Mouse (Mus musculus) adrenal gland, postnatal 36 days (tissue): Measurements from ENCODE around the gene Mog. TPM values are rescaled to one million over a fixed set of nuclear protein-coding genes. Genes with fewer than 3 reads are reported as not detected.
"Not testable (repeated sequence)": the region's sequence is repeated elsewhere in the genome, so short reads cannot be mapped to it uniquely, and the experiment has no call there.

Experiments used
- DNase-seq, 2 experiments: peaks; one replicate each; pipeline ENCODE4 v3.0.0; 2021; ENCODE audit warnings: mixed read lengths in 1 of 2
- total RNA-seq, 2 experiments: library from RNA; stranded (reverse); gene quantifications; 2 replicates each; pipeline ENCODE4 v1.2.3; 2021

The Mog gene
- total RNA-seq, 2 experiments from 2014 or later = not detected

- peak; percentile 86 to 92 for DNase-seq
These were observed 22.6 kb upstream of the Mog start, which contains the start of gene Gabbr1 for GRCm38 (mm10) chr17:37045611-37046311. Gene Gabbr1 (plus strand): TSS chr17:37045966.

DNA sequence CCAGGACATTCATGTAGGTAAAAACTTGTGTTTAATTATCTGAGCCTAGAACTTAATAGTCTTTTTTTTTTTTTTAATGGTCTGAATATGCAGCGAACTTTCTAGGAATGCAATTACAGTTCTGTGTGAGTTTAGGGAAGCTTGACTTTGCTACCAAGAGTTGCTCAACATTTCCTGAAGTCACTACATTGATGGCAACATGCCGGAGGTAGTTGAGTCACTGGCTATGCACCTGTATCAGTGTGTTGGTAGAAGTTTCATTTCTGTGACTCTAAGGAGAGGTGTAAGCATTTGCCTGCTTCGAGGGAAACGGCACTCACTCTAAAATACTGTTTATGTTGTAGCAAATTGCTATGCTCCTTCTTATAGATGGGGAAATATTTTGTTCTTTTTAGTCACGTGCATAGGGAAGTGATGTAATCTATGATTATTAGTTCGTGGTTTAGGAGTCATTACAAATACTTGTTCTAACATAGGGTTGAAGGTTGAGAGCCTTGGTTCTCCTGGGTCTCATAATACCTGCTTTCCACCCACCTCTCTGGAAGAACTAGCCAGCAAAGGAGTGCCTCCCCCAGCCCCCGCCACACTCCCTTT is 21.6 kb upstream of the Mog start:
- no peak for DNase-seq

GRCm38 (mm10) chr17:37039127-37039894 is 16.1 kb upstream of the Mog start:
- DNase-seq = no peak

- no peak for DNase-seq
These were observed 6.0 kb upstream of the Mog start for GRCm38 (mm10) chr17:37029162-37029561.

- peak; percentile 88 to 89 for DNase-seq
These were observed 5.5 kb upstream of the Mog start for GRCm38 (mm10) chr17:37028683-37029120.

DNA sequence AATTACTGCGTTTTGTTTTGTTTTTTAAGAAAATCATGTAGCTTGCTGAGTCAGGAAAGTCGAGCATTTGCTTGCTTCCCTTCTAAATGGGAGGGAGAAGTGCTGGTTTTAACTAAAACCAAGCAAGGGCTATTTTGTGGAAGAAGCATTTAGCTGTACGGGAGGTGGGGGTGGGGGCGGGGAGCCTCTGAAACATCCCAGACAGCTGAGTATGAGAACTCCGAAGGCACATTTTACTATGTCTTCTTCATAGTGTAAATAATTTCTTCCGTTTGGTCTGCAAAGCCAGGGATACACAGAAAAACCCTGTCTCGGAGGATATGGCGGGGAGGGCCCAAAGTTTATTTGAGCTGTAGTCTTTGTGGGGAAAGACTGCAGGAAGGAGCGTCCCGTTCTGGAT is 5.0 kb upstream of the Mog start:
- no peak for DNase-seq

- DNase-seq = no peak
These were observed 4.3 kb upstream of the Mog start for GRCm38 (mm10) chr17:37027486-37027885.

DNA sequence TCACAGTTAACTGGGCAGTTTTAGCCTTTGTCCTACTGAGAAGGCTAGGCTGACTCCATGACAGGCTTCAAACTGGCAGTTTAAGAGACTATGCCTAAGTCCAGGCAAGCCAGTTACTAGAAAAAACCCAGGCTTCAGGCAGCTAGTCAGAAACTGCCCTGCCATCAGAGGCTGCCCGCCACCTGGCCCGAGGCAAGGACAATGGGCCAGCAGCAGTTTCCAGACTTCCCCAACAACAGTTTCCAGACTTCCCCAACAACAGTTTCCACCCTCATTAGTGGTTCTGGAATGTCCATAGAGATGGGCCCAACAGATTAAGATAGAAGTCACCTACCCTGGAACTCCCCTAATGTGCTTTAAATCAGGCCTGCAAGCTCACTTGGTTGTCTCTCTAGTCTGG is 3.2 kb upstream of the Mog start:
- no peak for DNase-seq

- not testable (repeated sequence) for DNase-seq
These were observed 4.0 kb downstream of the Mog start for GRCm38 (mm10) chr17:37019242-37019641.

DNA sequence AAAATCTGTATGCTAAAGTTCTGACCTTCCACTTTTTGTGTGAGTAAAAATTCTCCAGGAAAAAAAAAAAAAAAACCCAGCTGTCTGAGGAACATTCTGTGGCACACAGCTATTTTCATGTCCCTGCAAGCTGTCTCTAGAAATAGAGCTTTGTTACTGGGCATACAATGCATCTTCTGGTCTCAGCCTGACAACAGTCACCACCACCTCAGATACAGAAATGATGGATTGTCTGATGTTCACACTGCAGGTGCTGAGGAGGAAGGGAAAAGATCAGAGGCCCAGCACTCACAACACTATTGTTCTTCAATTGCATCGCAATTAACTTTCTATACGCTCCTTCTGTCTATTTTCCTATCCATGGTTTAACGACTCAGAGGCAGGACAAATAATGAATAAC is 4.9 kb downstream of the Mog start:
- no peak for DNase-seq

- DNase-seq = no peak
These were observed 6.9 kb downstream of the Mog start for GRCm38 (mm10) chr17:37016333-37016732.

GRCm38 (mm10) chr17:37012141-37012540 is 11.1 kb downstream of the Mog start:
- no peak for DNase-seq

- no peak for DNase-seq
These were observed 11.5 kb downstream of the Mog start for GRCm38 (mm10) chr17:37011719-37012118.

DNA sequence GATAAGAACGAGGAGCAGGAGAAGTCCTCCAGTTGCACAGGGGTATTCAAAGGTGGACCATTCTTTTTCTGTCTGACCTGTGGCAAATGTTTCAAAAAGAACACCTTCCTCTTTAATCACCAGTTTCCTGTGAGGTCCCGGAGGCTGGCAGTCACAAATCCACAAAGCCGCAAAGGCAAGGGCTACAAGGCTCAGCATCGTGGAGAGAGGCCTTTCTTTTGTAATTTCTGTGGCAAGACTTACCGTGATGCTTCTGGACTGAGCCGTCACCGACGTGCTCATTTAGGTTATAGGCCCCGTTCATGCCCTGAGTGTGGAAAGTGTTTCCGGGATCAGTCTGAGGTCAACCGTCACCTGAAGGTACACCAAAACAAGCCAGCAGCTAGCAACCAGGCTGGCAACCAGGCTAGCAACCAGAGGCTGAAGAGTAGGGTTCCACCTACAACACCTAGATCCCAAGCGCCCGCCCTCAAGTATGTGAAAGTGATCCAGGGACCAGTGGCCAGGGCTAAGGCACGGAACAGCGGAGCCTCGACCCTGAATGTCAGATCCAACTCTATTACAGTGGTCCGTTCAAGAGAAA is 13.6 kb downstream of the Mog start:
- DNase-seq = no peak

DNA sequence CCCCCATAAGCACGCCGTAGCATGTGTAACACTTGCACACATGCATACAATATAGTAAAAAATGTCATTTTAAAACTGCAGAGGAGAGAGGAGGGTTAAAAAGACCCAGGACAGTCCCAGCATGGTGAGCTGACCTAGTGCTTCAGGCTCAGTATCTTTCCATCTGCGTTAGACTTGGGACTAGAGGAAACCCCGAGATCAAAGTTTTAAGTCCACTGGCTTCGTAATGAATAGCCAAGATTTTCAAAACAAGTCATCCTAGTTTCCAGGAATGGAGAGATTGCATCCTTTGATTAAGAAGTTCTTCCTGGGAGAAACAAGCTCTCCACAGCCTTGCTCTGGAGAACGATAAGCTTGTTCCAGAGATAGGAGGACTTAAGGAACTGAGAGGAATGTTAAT is 15.0 kb downstream of the Mog start:
- DNase-seq = no peak

- no peak for DNase-seq
These were observed 19.8 kb downstream of the Mog start for GRCm38 (mm10) chr17:37003366-37003765.

DNA sequence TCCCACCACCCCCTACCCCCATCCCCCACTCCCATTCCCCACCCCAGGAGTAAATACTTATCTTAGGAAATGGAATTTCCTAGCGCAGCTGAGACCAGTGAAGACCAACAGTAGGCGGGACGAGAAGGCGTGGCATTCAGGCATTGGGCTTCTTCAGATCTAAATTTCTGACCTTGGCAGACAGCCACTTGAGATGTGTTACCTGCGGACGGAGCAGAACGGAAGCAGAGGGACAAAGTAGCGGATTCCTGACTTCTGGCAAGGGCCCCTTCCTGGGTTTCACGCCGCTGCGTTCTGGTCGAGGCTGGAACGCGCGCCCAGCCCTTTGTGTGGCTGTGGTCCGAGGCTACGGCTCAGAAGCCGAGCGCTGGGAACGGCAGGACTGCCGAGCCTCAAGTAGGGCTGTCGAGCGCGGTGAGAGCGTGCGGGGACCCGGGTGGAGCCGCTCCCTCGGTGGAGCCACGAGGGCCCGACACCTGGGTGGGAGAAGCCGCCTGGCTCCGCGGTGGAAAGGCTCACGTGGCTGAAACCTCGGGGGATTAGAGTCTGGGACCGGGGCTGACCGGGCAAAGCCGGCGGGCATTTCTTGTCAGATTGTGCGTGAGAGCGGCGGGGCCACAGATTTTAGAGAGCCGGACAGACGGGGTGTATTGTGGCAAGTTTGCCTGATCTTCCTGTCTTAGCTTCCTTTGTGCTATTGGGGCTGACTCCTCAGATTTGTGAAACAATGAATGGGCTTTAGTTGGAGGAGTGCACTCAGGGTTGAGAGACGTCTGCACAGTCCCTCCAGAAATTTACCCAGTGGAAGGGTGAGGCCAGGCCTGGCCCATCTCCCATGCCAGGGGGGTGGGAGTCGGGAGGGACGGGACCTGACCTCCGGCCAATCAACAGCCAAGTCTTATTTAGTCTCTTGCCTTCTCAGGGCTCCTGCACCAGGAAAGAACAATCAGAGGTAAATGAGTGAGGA is 20.6 kb downstream of the Mog start:
- peak; percentile 37 to 54 for DNase-seq

- DNase-seq = no peak
These were observed 22.3 kb downstream of the Mog start, which contains the start of gene Zfp57 for GRCm38 (mm10) chr17:37000863-37001262. Gene Zfp57 (plus strand): TSS chr17:37001163.

- no peak for DNase-seq
These were observed 24.7 kb downstream of the Mog start for GRCm38 (mm10) chr17:36998477-36998876.

- DNase-seq = peak; percentile 85 to 88
These were observed 26.0 kb downstream of the Mog start for GRCm38 (mm10) chr17:36997033-36997735.

DNA sequence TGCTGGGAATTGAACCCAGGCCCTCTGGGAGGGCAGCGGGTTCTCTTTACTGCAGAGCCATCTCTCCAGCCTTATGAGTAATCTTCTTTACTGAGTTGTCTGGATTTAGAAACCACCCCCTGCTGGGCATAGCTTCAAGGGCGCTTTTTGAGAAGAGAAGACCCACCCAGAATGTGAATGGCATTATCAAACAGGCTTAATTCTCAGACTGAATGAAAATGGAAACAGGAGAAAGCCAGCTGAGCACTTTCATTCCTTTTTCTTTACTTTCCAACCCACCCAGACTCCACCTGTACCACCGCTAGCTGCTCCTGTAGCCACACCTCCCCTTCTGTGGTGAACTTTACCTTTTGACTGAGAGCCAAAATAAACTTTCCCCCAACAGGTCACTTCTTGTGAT is 27.8 kb downstream of the Mog start:
- DNase-seq = no peak
